Mouse (Mus musculus): ENCODE measurements around the gene Hmgb2. TPM values are rescaled to one million over a fixed set of nuclear protein-coding genes. Genes with fewer than 3 reads are reported as not detected.

Hmgb2 gene
- polyA plus RNA-seq, 1 experiment from 2014 or later, result 94.8 TPM

- no peak overlapping the region for H3K27ac ChIP-seq (ENCODE audit: low read length)
- H3K4me2 ChIP-seq (replicated peaks; ENCODE audit: low read depth, low read length), result no peak overlapping the region
- no peak for ATAC-seq
- TF ChIP-seq CTCF (IDR thresholded peaks at IDR 0.05) (no peak), EP300 (IDR thresholded peaks at IDR 0.05) (no peak)
- DNase-seq (ENCODE audit: low spot score), result no peak
- H3K9me3 ChIP-seq (ENCODE audit: low read length), result no peaks in the 10 kb centered on the region
- H3K36me3 ChIP-seq (ENCODE audit: insufficient read depth, low read length), result no peaks in the 10 kb centered on the region
- H3K27me3 ChIP-seq (replicated peaks; ENCODE audit: insufficient read depth, low read length), result no peaks in the 10 kb centered on the region
- no peak overlapping the region for H3K4me3 ChIP-seq (ENCODE audit: low read depth, low read length)
- no peak overlapping the region for H3K9ac ChIP-seq (replicated peaks; ENCODE audit: low read depth)
- WGBS, result 70% methylated on average over 9 of the region's 9 CpGs
- H3K4me1 ChIP-seq (ENCODE audit: insufficient read depth, low read depth, low read length), result no peaks in the 10 kb centered on the region
These were observed 29.7 kb downstream of the Hmgb2 start for GRCm38 (mm10) chr8:57541405-57541804.

- Histone ChIP-seq H3K4me3 (ENCODE audit: low read depth, low read length) (no peak overlapping the region), H3K36me3 (ENCODE audit: insufficient read depth, low read length) (no peaks in the 10 kb centered on the region), H3K4me1 (ENCODE audit: insufficient read depth, low read depth, low read length) (no peaks in the 10 kb centered on the region), H3K27ac (ENCODE audit: low read length) (no peak overlapping the region), H3K9ac (replicated peaks; ENCODE audit: low read depth) (no peak overlapping the region), H3K9me3 (ENCODE audit: low read length) (no peaks in the 10 kb centered on the region), H3K27me3 (replicated peaks; ENCODE audit: insufficient read depth, low read length) (no peaks in the 10 kb centered on the region), H3K4me2 (replicated peaks; ENCODE audit: low read depth, low read length) (no peak overlapping the region)
- DNase-seq (ENCODE audit: low spot score) (no peak), ATAC-seq (no peak)
- TF ChIP-seq CTCF (IDR thresholded peaks at IDR 0.05), result no peak
- no peak for TF ChIP-seq EP300 (IDR thresholded peaks at IDR 0.05)
- WGBS, result 83% methylated on average over 3 of the region's 3 CpGs
These were observed 34.7 kb downstream of the Hmgb2 start for GRCm38 (mm10) chr8:57546401-57546800.

GRCm38 (mm10) chr8:57546834-57547233 lies 35.1 kb downstream of the Hmgb2 start:
- no peaks in the 10 kb centered on the region for H3K4me1 ChIP-seq (ENCODE audit: insufficient read depth, low read depth, low read length)
- no peak overlapping the region for H3K4me2 ChIP-seq (replicated peaks; ENCODE audit: low read depth, low read length)
- no peaks in the 10 kb centered on the region for H3K27me3 ChIP-seq (replicated peaks; ENCODE audit: insufficient read depth, low read length)
- no peak overlapping the region for H3K4me3 ChIP-seq (ENCODE audit: low read depth, low read length)
- H3K9me3 ChIP-seq (ENCODE audit: low read length), result no peaks in the 10 kb centered on the region
- ATAC-seq (no peak), DNase-seq (ENCODE audit: low spot score) (no peak)
- H3K9ac ChIP-seq (replicated peaks; ENCODE audit: low read depth), result no peak overlapping the region
- no peaks in the 10 kb centered on the region for H3K36me3 ChIP-seq (ENCODE audit: insufficient read depth, low read length)
- H3K27ac ChIP-seq (ENCODE audit: low read length), result no peak overlapping the region
- WGBS, result 77% methylated on average over 3 of the region's 3 CpGs
- no peak for TF ChIP-seq CTCF (IDR thresholded peaks at IDR 0.05)
- no peak for TF ChIP-seq EP300 (IDR thresholded peaks at IDR 0.05)

GRCm38 (mm10) chr8:57547581-57547980 lies 35.9 kb downstream of the Hmgb2 start:
- WGBS, result 43% methylated on average over 12 of the region's 12 CpGs
- Histone ChIP-seq H3K9ac (replicated peaks; ENCODE audit: low read depth) (no peak overlapping the region), H3K27me3 (replicated peaks; ENCODE audit: insufficient read depth, low read length) (no peaks in the 10 kb centered on the region), H3K9me3 (ENCODE audit: low read length) (no peaks in the 10 kb centered on the region), H3K4me2 (replicated peaks; ENCODE audit: low read depth, low read length) (no peak overlapping the region), H3K27ac (ENCODE audit: low read length) (no peak overlapping the region), H3K4me3 (ENCODE audit: low read depth, low read length) (no peak overlapping the region), H3K36me3 (ENCODE audit: insufficient read depth, low read length) (no peaks in the 10 kb centered on the region), H3K4me1 (ENCODE audit: insufficient read depth, low read depth, low read length) (no peaks in the 10 kb centered on the region)
- DNase-seq (ENCODE audit: low spot score), result no peak
- TF ChIP-seq EP300 (IDR thresholded peaks at IDR 0.05), result no peak
- ATAC-seq, result no peak

GRCm38 (mm10) chr8:57552102-57553032 lies 40.7 kb downstream of the Hmgb2 start:
- no peak for DNase-seq (ENCODE audit: low spot score)
- H3K4me1 ChIP-seq (ENCODE audit: insufficient read depth, low read depth, low read length), result no peaks in the 10 kb centered on the region
- H3K9ac ChIP-seq (replicated peaks; ENCODE audit: low read depth), result no peak overlapping the region
- no peak overlapping the region for H3K4me3 ChIP-seq (ENCODE audit: low read depth, low read length)
- WGBS, result 72% methylated on average over 14 of the region's 14 CpGs
- H3K27ac ChIP-seq (ENCODE audit: low read length), result no peak overlapping the region
- no peak for ATAC-seq
- H3K4me2 ChIP-seq (replicated peaks; ENCODE audit: low read depth, low read length), result no peak overlapping the region
- TF ChIP-seq EP300 (IDR thresholded peaks at IDR 0.05) (no peak), CTCF (IDR thresholded peaks at IDR 0.05) (no peak)
- H3K36me3 ChIP-seq (ENCODE audit: insufficient read depth, low read length), result no peaks in the 10 kb centered on the region
- no peaks in the 10 kb centered on the region for H3K27me3 ChIP-seq (replicated peaks; ENCODE audit: insufficient read depth, low read length)
- no peaks in the 10 kb centered on the region for H3K9me3 ChIP-seq (ENCODE audit: low read length)

GRCm38 (mm10) chr8:57560926-57561325 lies 49.2 kb downstream of the Hmgb2 start:
- 75% methylated on average over 9 of the region's 9 CpGs for WGBS
- no peak for ATAC-seq
- H3K27ac ChIP-seq (ENCODE audit: low read length), result no peak overlapping the region
- H3K4me1 ChIP-seq (ENCODE audit: insufficient read depth, low read depth, low read length), result no peaks in the 10 kb centered on the region
- H3K27me3 ChIP-seq (replicated peaks; ENCODE audit: insufficient read depth, low read length), result no peaks in the 10 kb centered on the region
- no peak overlapping the region for H3K9ac ChIP-seq (replicated peaks; ENCODE audit: low read depth)
- TF ChIP-seq CTCF (IDR thresholded peaks at IDR 0.05) (no peak), EP300 (IDR thresholded peaks at IDR 0.05) (no peak)
- no peak for DNase-seq (ENCODE audit: low spot score)
- H3K36me3 ChIP-seq (ENCODE audit: insufficient read depth, low read length), result no peaks in the 10 kb centered on the region
- no peaks in the 10 kb centered on the region for H3K9me3 ChIP-seq (ENCODE audit: low read length)
- H3K4me2 ChIP-seq (replicated peaks; ENCODE audit: low read depth, low read length), result no peak overlapping the region
- H3K4me3 ChIP-seq (ENCODE audit: low read depth, low read length), result no peak overlapping the region
